Mouse (Mus musculus) right cerebral cortex, postnatal 25 days (tissue): ENCODE results near the gene Nlrp10.

ENCODE experiments used
- DNase-seq: peaks from one replicate; pipeline ENCODE4 v3.0.0; 2022

The Nlrp10 gene

GRCm38 (mm10) chr7:108929726-108930393, at the start of gene Nlrp10:
Gene Nlrp10, minus strand, starts transcription at chr7:108930178.
- DNase-seq: no peak

GRCm38 (mm10) chr7:108972273-108972672, 42.3 kb upstream of the Nlrp10 start:
- DNase-seq: no peak

GRCm38 (mm10) chr7:108968201-108968600, 38.2 kb upstream of the Nlrp10 start:
- no peak for DNase-seq

- DNase-seq: peak; percentile 62
Observed at GRCm38 (mm10) chr7:108966742-108967362, 36.9 kb upstream of the Nlrp10 start.

GRCm38 (mm10) chr7:108965968-108966367, 36.0 kb upstream of the Nlrp10 start:
- no peak for DNase-seq

GRCm38 (mm10) chr7:108957734-108958133, 27.8 kb upstream of the Nlrp10 start:
- DNase-seq: no peak

GRCm38 (mm10) chr7:108954185-108954584, 24.2 kb upstream of the Nlrp10 start:
- DNase-seq: no peak

- no peak for DNase-seq
Observed at GRCm38 (mm10) chr7:108952801-108953200, 22.8 kb upstream of the Nlrp10 start.

- DNase-seq: peak; percentile 84
Observed at GRCm38 (mm10) chr7:108950762-108951331, 20.9 kb upstream of the Nlrp10 start.

- peak; percentile 84 for DNase-seq
Observed at GRCm38 (mm10) chr7:108950312-108950761, 20.4 kb upstream of the Nlrp10 start, which contains the start of gene Tub. Gene Tub, plus strand, starts transcription at chr7:108950338.

- DNase-seq: no peak
Observed at GRCm38 (mm10) chr7:108949301-108949700, 19.3 kb upstream of the Nlrp10 start.

GRCm38 (mm10) chr7:108948611-108949010, 18.6 kb upstream of the Nlrp10 start:
- DNase-seq: no peak

GRCm38 (mm10) chr7:108944002-108944401, 14.0 kb upstream of the Nlrp10 start:
- DNase-seq: peak; percentile 42

- no peak for DNase-seq
Observed at GRCm38 (mm10) chr7:108941466-108941865, 11.5 kb upstream of the Nlrp10 start.

- DNase-seq: no peak
Observed at GRCm38 (mm10) chr7:108936591-108936990, 6.6 kb upstream of the Nlrp10 start.

GRCm38 (mm10) chr7:108935411-108935810, 5.4 kb upstream of the Nlrp10 start:
- DNase-seq: no peak

GRCm38 (mm10) chr7:108934836-108935235, 4.9 kb upstream of the Nlrp10 start:
- no peak for DNase-seq

- DNase-seq: peak; percentile 90
Observed at GRCm38 (mm10) chr7:108933794-108934731, 4.1 kb upstream of the Nlrp10 start, which contains the start of gene Eif3f. Gene Eif3f, plus strand, starts transcription at chr7:108934417.

GRCm38 (mm10) chr7:108928280-108929188, 1.4 kb downstream of the Nlrp10 start:
- DNase-seq: peak; percentile 26

GRCm38 (mm10) chr7:108927043-108927442, 2.9 kb downstream of the Nlrp10 start:
- DNase-seq: no peak

- DNase-seq: no peak
Observed at GRCm38 (mm10) chr7:108903969-108904368, 26.0 kb downstream of the Nlrp10 start.

GRCm38 (mm10) chr7:108894320-108894719, 35.7 kb downstream of the Nlrp10 start, which contains the start of gene Olfr519:
Gene Olfr519, minus strand, starts transcription at chr7:108894420.
- DNase-seq: no peak
